9 mouse cellular contexts compared by ENCODE assay signal in the genomic region with DNA sequence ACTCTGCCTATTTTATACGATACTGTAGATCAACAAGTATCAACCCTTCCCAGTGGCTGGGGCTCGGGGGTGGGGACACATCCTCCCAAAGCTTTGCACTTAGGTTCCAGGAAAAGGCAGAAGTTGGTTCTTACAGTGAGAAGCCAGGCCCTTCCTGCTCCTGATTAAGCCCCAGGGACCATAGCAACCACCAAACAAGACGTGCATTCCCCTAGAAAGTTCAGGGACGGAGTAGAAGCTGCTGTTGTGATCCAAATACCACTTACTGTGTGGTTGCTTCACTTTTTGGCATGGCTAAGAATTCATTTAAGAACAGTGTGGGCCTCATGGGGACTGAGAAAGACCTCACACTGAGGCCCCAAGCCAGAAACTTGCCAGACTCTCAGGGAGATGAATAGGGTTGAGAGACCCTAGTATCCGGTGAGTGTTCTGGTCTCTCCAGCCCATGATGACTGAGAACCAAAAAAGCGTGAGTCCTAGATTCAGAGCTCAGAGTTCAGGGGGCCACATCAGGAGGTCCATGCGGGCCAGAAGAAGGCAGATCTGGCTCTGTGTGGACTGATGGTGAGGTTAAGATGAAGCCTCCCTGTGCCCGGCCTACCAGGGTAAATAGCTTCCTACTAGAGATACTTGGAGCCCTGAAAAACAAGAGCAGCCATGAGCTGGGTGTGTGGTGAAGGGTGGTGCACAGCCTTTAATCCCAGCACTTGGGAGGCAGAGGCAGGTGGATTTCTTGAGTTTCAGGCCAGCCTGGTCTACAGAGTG. TPM values are rescaled to one million over a fixed set of nuclear protein-coding genes. Genes with fewer than 3 reads are reported as not detected.
A peak's percentile ranks its signal among the peaks of the same experiment; 100 is the strongest.
DNase-seq lines count a peak whose midpoint lies in the region; ATAC-seq lines count a peak whose summit lies in the region.
"Had no signal": no experiment of that assay in that cellular context is flagged by ENCODE, and none has a peak within 500 bp of the region (broad histone marks: within the 10 kb centered on the region; RNA-seq: fewer than 3 reads in every experiment).

No protein-coding gene starts in this region.

- no peaks in the 10 kb centered on the region for H3K27me3 ChIP-seq in embryonic facial prominence, embryonic 13.5 days
- H3K27me3 ChIP-seq: Patski had no signal

- no peak for ATAC-seq in embryonic facial prominence, embryonic 13.5 days (ENCODE audit: insufficient number of reproducible peaks, insufficient read depth, low FRiP score, low TSS enrichment, low read depth)

- no peak overlapping the region for H3K4me2 ChIP-seq in embryonic facial prominence, embryonic 13.5 days

- H3K9me3 ChIP-seq in embryonic facial prominence, embryonic 13.5 days = no peaks in the 10 kb centered on the region

- H3K9ac ChIP-seq in embryonic facial prominence, embryonic 13.5 days = no peak overlapping the region

- H3K4me1 ChIP-seq in embryonic facial prominence, embryonic 13.5 days = peaks cover 17% of the 10 kb centered on the region

- WGBS in embryonic facial prominence, embryonic 13.5 days = 67% methylated on average over 8 of the region's 8 CpGs

- intact Hi-C loops in heart, postnatal 25 days (cut with DNase I) = loop anchor here (1.0 to 2.0 kb wide), 3 partner anchors 19 to 118 kb away; no protein-coding TSS in a partner anchor

- no peak overlapping the region for H3K4me3 ChIP-seq in embryonic facial prominence, embryonic 13.5 days

- DNase-seq in kidney, postnatal 14 days = peak; percentile 37
- no peak for DNase-seq in kidney, adult 11 months
- DNase-seq in heart, postnatal 25 days (ENCODE audit: low spot score) = peak; percentile 13
- DNase-seq in lung, postnatal 4 days = peak; percentile 19 to 42
- no peak for DNase-seq in natural killer cell, adult 2 months (ENCODE audit: low spot score in 2 of 2)
- DNase-seq in cerebellum, adult 11-12 months = no peak
- DNase-seq in frontal cortex, postnatal 10 days (ENCODE audit: low spot score in 2 of 2) = no peak

- H3K27ac ChIP-seq in embryonic facial prominence, embryonic 13.5 days = peak overlapping the region; percentile 45; the same call in 1 of the 2 replicates

- no peaks in the 10 kb centered on the region for H3K36me3 ChIP-seq in embryonic facial prominence, embryonic 13.5 days

RNA-seq across cellular contexts. Expression of gene Tnrc18, which starts 24.1 kb away (rescaled TPM):
- 44.0 and 55.7 TPM in 2 replicates for polyA plus RNA-seq in embryonic facial prominence, embryonic 13.5 days (2015; fragmentation: Nextera tagmentation; extraction: Ambion mirVana)
- total RNA-seq in heart, postnatal 25 days (2021) = 10 to 100 TPM; 50.5 to 59.1 TPM

RNA-seq across cellular contexts. Expression of gene Fbxl18, which starts 53.7 kb away (rescaled TPM):
- 15.0 and 15.7 TPM in 2 replicates for polyA plus RNA-seq in embryonic facial prominence, embryonic 13.5 days (2015; fragmentation: Nextera tagmentation; extraction: Ambion mirVana)
- 1 to 10 TPM; 5.4 to 6.0 TPM for total RNA-seq in heart, postnatal 25 days (2021)

Comparison
In these comparisons a context has a peak if more than half of its experiments do, and no peak if none do; other contexts are left out.
1. DNase-seq: peak in kidney, postnatal 14 days (single experiment), heart, postnatal 25 days (single experiment) and lung, postnatal 4 days (2 of 2); none in kidney, adult 11 months (single experiment), natural killer cell, adult 2 months (0 of 2), cerebellum, adult 11-12 months (single experiment) and frontal cortex, postnatal 10 days (0 of 2).